Mouse (Mus musculus) MEL (cell line): ENCODE results near the gene Sec63. TPM values are rescaled to one million over a fixed set of nuclear protein-coding genes. Genes with fewer than 3 reads are reported as not detected.

Experiments
- DNase-seq: peaks from one replicate; pipeline ENCODE4 v3.0.0; 2011; ENCODE audit warnings: low read depth, low spot score
- H3K27ac ChIP-seq: 2 replicates; pipeline ENCODE4 v1.5.1; 2012; ENCODE audit warnings: low read depth, mild to moderate bottlenecking, control low read depth, low read length, moderate library complexity; ENCODE audit not compliant: control insufficient read depth
- H3K27me3 ChIP-seq, 2 experiments: fragments of 150-350 bp in 1 of 2; sonication (generic) in 1 of 2; 2 replicates each; pipeline ENCODE4 v1.6.1; 2012; ENCODE audit warnings: low read length in 2 of 2, mild to moderate bottlenecking in 2 of 2, improper control_type of control experiment in 1 of 2, moderate library complexity in 1 of 2; ENCODE audit not compliant: insufficient read depth in 2 of 2, control insufficient read depth in 1 of 2
- H3K36me3 ChIP-seq, 2 experiments: 2 replicates each; pipeline ENCODE4 v1.6.1; 2012 to 2014; ENCODE audit warnings: low read length in 2 of 2, improper control_type of control experiment in 1 of 2, inconsistent platforms in 1 of 2, mild to moderate bottlenecking in 1 of 2; ENCODE audit not compliant: insufficient read depth in 2 of 2, control insufficient read depth in 1 of 2
- H3K4me1 ChIP-seq, 2 experiments: fragments of 150-350 bp in 1 of 2; sonication (generic) in 1 of 2; 2 replicates each; pipeline ENCODE4 v1.6.1; 2012; ENCODE audit warnings: low read length in 2 of 2, improper control_type of control experiment in 1 of 2, mild to moderate bottlenecking in 1 of 2; ENCODE audit not compliant: insufficient read depth in 2 of 2, control insufficient read depth in 1 of 2
- H3K4me3 ChIP-seq, 2 experiments: fragments of 150-350 bp in 1 of 2; sonication (generic) in 1 of 2; 2 replicates each; pipeline ENCODE4 v1.5.1; 2012; ENCODE audit warnings: low read depth in 2 of 2, low read length in 2 of 2, mild to moderate bottlenecking in 2 of 2, moderate library complexity in 2 of 2, control low read depth in 1 of 2, improper control_type of control experiment in 1 of 2; ENCODE audit not compliant: control insufficient read depth in 1 of 2, insufficient read depth in 1 of 2
- H3K79me2 ChIP-seq: 2 replicates; pipeline ENCODE4 v1.6.1; 2012; ENCODE audit warnings: mild to moderate bottlenecking, low read length, moderate library complexity; ENCODE audit not compliant: control insufficient read depth, poor library complexity, insufficient read depth
- H3K9ac ChIP-seq: 2 replicates; pipeline ENCODE4 v1.6.1; 2012; ENCODE audit warnings: low read depth, mild to moderate bottlenecking, control low read depth, low read length, moderate library complexity; ENCODE audit not compliant: control insufficient read depth, poor library complexity, severe bottlenecking
- H3K9me3 ChIP-seq: fragments of 150-350 bp; sonication (generic); replicated peaks from 2 replicates; pipeline ENCODE4 v1.6.1; 2012; ENCODE audit warnings: mild to moderate bottlenecking, low read length, improper control_type of control experiment, moderate library complexity; ENCODE audit not compliant: insufficient read depth
- BHLHE40 ChIP-seq: IDR thresholded peaks from 2 replicates; pipeline ENCODE4 v1.6.1; 2012; ENCODE audit warnings: low read depth, mild to moderate bottlenecking, inconsistent platforms, low read length, improper control_type of control experiment, borderline replicate concordance
- ELF1 ChIP-seq: IDR thresholded peaks from 2 replicates; pipeline ENCODE4 v1.6.1; 2014; ENCODE audit warnings: low read depth, mild to moderate bottlenecking, inconsistent platforms, low read length, improper control_type of control experiment, moderate library complexity
- EP300 ChIP-seq, 2 experiments: IDR thresholded peaks; 2 replicates each; pipeline ENCODE4 v1.6.1; 2011; ENCODE audit warnings: improper control_type of control experiment in 2 of 2, low read length in 2 of 2, low read depth in 1 of 2, mild to moderate bottlenecking in 1 of 2
- ETS1 ChIP-seq: IDR thresholded peaks from 2 replicates; pipeline ENCODE4 v1.6.1; 2012; ENCODE audit warnings: low read depth, mild to moderate bottlenecking, inconsistent platforms, low read length, improper control_type of control experiment, moderate library complexity
- GATA1 ChIP-seq: IDR thresholded peaks from 2 replicates; pipeline ENCODE4 v1.6.1; 2011; ENCODE audit warnings: low read depth, low read length, improper control_type of control experiment
- HCFC1 ChIP-seq: IDR thresholded peaks from 2 replicates; pipeline ENCODE4 v1.6.1; 2012; ENCODE audit warnings: low read depth, mild to moderate bottlenecking, inconsistent platforms, low read length, improper control_type of control experiment, moderate library complexity
- KAT2A ChIP-seq: conservative IDR thresholded peaks from 2 replicates; pipeline ENCODE4 v1.6.1; 2012; ENCODE audit warnings: low read depth, low read length, improper control_type of control experiment, inconsistent platforms
- MYC ChIP-seq: IDR thresholded peaks from 2 replicates; pipeline ENCODE4 v1.6.1; 2011; ENCODE audit warnings: low read depth, mild to moderate bottlenecking, low read length, improper control_type of control experiment, moderate library complexity
- NRF1 ChIP-seq: IDR thresholded peaks from 2 replicates; pipeline ENCODE4 v1.6.1; 2014; ENCODE audit warnings: low read depth, mild to moderate bottlenecking, inconsistent platforms, low read length, improper control_type of control experiment, moderate library complexity; ENCODE audit not compliant: poor library complexity, insufficient read depth, severe bottlenecking
- POLR2A ChIP-seq, 2 experiments: IDR thresholded peaks; 2 replicates each; pipeline ENCODE4 v1.6.1; 2011 to 2012; ENCODE audit warnings: low read length in 2 of 2, mild to moderate bottlenecking in 2 of 2, control low read depth in 1 of 2, improper control_type of control experiment in 1 of 2, low read depth in 1 of 2, moderate library complexity in 1 of 2; ENCODE audit not compliant: control insufficient read depth in 1 of 2, insufficient read depth in 1 of 2, poor library complexity in 1 of 2
- POLR2AphosphoS2 ChIP-seq: IDR thresholded peaks from 2 replicates; pipeline ENCODE4 v1.6.1; 2011; ENCODE audit warnings: low read length, improper control_type of control experiment
- POLR2AphosphoS5 ChIP-seq: IDR thresholded peaks from 2 replicates; pipeline ENCODE4 v1.6.1; 2012; ENCODE audit warnings: low read depth, borderline replicate concordance, mild to moderate bottlenecking, inconsistent platforms, low read length, moderate library complexity, mixed read lengths
- SIN3A ChIP-seq: IDR thresholded peaks from 2 replicates; pipeline ENCODE4 v1.6.1; 2012; ENCODE audit warnings: low read length, improper control_type of control experiment, inconsistent platforms
- TAL1 ChIP-seq: IDR thresholded peaks from 2 replicates; pipeline ENCODE4 v1.6.1; 2012; ENCODE audit warnings: mild to moderate bottlenecking, inconsistent platforms, low read length, moderate library complexity, mixed read lengths
- UBTF ChIP-seq: IDR thresholded peaks from 2 replicates; pipeline ENCODE4 v1.6.1; 2012; ENCODE audit warnings: low read depth, mild to moderate bottlenecking, inconsistent platforms, low read length, improper control_type of control experiment, moderate library complexity, borderline replicate concordance; ENCODE audit not compliant: insufficient read depth
- ZC3H11A ChIP-seq: IDR thresholded peaks from 2 replicates; pipeline ENCODE4 v1.6.1; 2012; ENCODE audit warnings: low read depth, mild to moderate bottlenecking, inconsistent platforms, low read length, improper control_type of control experiment
- ZMIZ1 ChIP-seq: IDR thresholded peaks from 2 replicates; pipeline ENCODE4 v1.6.1; 2012; ENCODE audit warnings: low read depth, mild to moderate bottlenecking, inconsistent platforms, low read length, improper control_type of control experiment, moderate library complexity
- polyA plus RNA-seq, 2 experiments: library from polyadenylated mRNA; stranded (reverse) in 1 of 2; unstranded in 1 of 2; fragments of >175 nt in 1 of 2; fragments of >200 nt in 1 of 2; gene quantifications; 2 replicates each; pipeline versions ENCODE4 v1.2.1 to v1.2.4; 2012; ENCODE audit warnings: low replicate concordance in 2 of 2, low read depth in 1 of 2; ENCODE audit not compliant: insufficient read length in 2 of 2, insufficient read depth in 1 of 2, missing spikeins in 1 of 2
- total RNA-seq: library from RNA; depleted of rRNA; stranded (reverse); fragments of 300-350 nt; gene quantifications from 2 replicates; pipeline ENCODE4 v1.2.3, GENCODE M21; 2012

Sec63 gene
- total and polyA plus RNA-seq, 3 experiments: 16.1 to 119 (median 41.8) TPM

GRCm38 (mm10) chr10:42855250-42855649 is 94.0 kb downstream of the Sec63 start:
- Histone ChIP-seq H3K4me1 (no peaks in the 10 kb centered on the region), H3K9me3 (no peaks in the 10 kb centered on the region), H3K36me3 (no peaks in the 10 kb centered on the region), H3K79me2 (no peaks in the 10 kb centered on the region), H3K4me3 (no peak overlapping the region), H3K9ac (no peak overlapping the region), H3K27me3 (no peaks in the 10 kb centered on the region; a peak in 2 of 4 replicates), H3K27ac (no peak overlapping the region)
- DNase-seq: no peak
- TF ChIP-seq HCFC1: no peak
- TF ChIP-seq ELF1: no peak
- no peak for TF ChIP-seq BHLHE40
- TF ChIP-seq SIN3A: no peak
- TF ChIP-seq POLR2AphosphoS2: no peak
- no peak for TF ChIP-seq ETS1
- no peak for TF ChIP-seq EP300 (IDR thresholded peaks at IDR 0.05; ENCODE audit: low read depth in 1 of 2, low read length in 2 of 2)
- TF ChIP-seq KAT2A: no peak
- TF ChIP-seq POLR2AphosphoS5: no peak
- no peak for TF ChIP-seq ZC3H11A
- no peak for TF ChIP-seq GATA1
- TF ChIP-seq UBTF: no peak
- TF ChIP-seq POLR2A (IDR thresholded peaks at IDR 0.05; ENCODE audit: control insufficient read depth in 1 of 2, insufficient read depth in 1 of 2, low read depth in 1 of 2, low read length in 2 of 2, poor library complexity in 1 of 2): no peak
- TF ChIP-seq NRF1: no peak
- no peak for TF ChIP-seq TAL1
- TF ChIP-seq MYC: no peak
- TF ChIP-seq ZMIZ1: no peak

- Histone ChIP-seq H3K36me3 (no peaks in the 10 kb centered on the region), H3K27me3 (no peaks in the 10 kb centered on the region; a peak in 1 of 4 replicates), H3K4me3 (no peak overlapping the region), H3K4me1 (no peaks in the 10 kb centered on the region), H3K9me3 (no peaks in the 10 kb centered on the region), H3K9ac (no peak overlapping the region), H3K27ac (no peak overlapping the region), H3K79me2 (no peaks in the 10 kb centered on the region)
- TF ChIP-seq ETS1 (no peak), BHLHE40 (no peak), TAL1 (no peak)
- no peak for DNase-seq
These were observed 95.3 kb downstream of the Sec63 start for GRCm38 (mm10) chr10:42856574-42856973.
